Mouse (Mus musculus) cerebellum, adult 9-11 months (tissue): Measurements from ENCODE around the gene F12.

Experiments used
- DNase-seq: peaks from one replicate; pipeline ENCODE4 v3.0.0; 2022

Gene F12

DNA sequence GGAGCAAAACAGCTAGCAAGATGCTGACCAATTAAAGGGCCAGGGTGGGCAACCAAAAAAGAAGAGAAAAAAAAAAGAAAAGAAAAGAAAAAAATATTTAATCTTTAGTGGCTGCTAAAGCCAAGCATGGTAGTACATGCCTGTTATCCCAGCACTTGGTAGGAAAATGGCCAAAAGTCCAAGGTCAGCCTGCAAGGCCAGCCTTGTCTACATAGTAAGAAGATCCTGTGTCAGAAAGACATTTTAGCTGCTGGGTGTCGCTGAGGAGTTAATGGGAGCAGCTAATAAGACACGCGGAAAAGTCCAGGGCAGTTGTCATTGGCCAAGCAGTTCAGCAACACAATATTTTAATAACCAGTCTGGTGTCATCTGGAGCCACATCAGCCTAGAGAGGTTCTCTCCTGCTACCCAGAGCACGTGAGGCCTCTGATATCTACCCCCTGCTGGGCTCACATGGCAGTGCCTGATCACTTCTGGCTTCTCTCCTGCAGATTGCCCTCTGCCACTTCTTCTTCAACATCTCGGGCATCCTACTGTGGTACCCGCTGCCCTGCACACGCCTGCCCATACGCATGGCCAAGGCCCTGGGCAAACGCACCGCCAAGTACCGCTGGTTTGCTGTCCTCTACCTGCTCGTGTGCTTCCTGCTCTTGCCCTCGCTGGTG, 13.8 kb downstream of the F12 start:
- no peak for DNase-seq

DNA sequence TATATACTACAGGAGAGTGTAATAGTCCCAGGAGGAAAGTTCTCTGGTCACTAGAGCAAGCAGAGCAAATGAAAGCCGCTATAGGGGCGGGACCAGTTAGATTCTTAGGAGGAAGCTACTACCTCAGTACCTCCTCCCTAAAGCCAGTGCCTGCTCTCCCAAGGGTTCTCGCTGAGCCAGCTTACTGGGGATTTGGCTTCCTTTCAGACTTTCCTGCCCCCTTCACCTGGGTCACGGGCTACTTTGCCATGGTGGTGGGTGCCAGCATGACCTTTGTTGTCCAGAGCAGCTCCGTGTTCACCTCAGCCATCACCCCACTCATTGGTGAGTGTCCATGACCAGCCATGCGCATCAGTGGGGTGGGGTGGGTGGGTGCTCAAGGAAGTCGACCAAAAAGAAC, 14.8 kb downstream of the F12 start:
- no peak for DNase-seq

DNA sequence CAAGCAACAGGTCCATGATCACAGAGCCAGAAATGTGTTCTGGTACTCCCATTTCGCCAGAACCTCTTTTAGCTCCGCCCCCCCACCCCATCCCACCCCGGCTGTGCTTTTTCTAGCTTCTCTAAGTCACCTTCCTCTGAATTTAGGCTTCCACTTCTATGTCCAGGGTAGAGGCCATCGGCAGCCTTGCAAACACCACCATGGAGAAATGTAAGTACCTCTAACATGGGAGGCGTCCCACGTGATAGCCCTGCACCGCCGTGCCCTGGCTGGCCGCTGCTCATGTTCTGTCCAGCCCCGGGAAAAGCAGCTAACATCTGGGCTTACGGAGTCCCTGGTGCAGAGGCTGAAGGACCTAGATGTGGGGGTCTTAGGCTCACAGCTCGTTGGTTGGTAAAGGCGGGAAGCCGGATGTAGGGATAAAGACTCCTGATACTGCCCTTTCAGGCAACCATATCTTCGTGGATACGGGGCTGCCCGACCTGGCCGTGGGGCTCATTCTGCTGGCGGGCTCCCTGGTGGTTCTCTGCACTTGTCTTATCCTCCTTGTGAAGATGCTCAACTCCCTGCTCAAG, 18.0 kb downstream of the F12 start:
- DNase-seq: no peak

DNA sequence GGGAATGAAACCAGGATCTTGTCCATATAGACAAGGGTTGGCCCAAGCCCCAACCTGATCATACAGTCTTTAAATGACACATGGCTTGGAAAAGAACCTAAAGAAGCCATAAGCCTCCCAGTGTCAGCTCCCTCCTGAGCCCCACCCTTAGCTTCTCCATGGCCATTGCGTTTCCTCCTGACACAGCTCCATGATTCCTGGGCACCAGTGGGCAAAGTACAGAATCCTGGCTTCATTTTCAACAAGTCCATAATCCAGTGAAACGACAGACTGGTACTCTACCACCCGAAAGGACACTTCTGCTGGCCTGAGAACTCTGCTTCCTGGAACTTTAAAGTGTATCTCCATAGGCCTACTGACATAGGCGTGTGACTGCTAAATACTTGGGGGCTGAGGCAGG, 19.3 kb downstream of the F12 start:
- DNase-seq: no peak

DNA sequence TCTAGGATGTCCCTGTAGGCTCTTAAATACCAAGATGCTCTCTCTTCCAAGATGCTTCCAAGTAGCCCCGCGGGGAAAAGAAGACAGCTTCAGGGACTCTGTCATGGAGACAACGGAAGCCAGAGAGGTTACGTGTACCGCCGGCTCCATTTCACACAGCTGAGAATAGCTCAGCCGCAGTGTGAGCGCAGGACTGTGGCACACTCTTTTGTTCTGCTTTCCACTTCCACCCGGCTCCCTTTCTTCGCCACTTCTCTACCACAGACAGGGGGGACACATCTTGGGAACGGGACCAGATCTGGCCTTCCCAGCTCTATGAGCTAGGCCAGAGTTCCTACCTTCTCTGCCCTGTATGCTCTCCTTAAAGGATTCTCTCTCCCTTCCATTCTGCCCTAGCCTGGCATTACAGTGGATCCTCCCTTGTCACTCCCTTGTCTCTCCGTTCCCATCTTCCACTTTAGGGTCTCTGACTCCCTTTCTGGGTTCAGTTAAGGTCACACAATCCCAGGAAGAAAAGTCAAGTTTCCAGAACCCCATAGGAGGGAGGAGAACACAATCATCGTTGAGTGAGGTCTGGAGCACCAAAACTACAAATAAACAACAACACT, 20.7 kb downstream of the F12 start:
- DNase-seq: no peak

DNA sequence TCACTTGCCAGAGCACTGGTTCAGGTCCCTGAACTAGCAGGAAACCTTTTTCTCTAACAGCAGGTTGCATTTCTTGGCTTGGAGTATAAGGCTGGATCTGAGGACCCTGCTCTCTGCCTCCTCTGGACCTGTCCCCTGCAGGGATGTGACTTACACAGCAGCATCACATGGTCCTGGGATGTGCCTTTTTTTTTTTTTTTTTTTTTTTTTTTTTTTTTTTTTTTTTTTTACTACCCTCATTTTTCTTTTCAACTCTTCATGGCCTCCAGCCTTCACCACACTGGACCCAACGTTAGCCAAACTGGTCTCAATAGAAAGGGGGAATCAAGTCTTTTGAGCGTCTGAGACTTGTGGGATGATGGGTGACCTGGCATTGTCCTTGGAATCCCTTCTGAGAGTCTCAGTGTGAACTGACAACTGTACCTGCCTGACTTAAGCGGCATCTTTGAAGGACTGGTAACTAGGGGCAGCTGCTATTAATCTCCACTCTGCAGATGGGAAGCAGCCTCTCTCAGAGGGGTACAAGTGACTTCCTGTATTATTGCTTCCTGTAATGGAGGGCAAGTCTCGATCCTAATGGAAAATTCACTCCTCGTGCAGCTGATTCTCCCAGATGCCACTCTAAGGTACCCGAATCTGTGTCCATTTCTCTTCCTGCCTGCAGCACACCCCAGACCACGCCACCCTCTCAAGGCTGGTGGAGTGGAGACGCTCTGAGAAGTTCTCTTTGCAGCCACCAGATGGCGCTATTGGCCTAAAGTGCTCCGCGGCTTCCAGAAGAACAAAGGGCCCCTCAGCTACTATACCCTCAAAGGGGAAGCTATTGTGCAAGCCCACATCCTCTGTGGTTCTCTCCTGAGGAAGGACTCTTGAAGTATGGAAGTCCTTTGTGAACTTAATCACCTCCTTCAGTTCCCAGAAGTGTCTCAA, 21.5 kb downstream of the F12 start:
- peak; percentile 51 for DNase-seq

DNA sequence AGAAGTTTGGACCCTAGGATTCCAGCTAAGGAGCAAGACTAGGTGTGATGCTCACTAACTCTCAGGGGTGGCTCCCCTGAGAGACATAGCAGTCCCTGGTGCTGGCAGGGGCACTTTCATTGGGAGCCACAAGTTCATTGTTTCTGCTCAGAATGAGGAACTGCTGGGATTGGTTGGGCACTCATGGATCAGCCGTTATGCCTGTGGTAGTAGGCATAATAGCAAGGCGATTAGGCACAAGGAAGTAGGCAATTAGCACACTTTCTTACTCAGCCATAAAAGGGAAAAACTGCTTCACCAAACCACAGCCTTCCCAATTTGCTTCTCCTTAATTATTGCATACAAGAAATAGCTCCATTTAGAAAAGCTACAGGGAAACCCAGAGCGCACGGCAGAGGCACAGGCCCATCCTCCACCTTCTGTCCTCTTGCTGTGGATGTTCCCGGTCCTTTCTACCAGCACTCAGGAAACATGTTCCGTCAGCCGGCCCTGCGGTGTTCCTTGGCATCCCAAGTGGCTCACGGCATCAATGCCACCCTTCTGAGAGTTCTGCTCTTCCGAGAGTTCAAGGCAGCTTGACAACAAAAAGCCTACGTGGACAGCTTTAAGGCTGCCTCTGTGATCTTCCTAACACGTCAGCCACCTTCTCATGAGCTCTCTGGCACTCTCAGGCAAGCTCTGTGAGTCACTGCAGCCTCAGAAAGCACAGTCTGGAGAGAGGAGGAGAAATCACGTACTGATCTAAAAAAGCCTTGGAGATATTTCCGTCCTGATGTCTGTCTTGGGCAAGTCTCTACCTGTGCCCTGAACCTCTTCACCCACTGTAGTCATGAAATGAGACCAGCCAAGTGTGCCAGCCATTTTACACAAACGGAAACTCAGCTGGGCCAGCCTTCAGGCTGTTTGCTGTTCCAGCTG, 22.4 kb downstream of the F12 start:
- no peak for DNase-seq

DNA sequence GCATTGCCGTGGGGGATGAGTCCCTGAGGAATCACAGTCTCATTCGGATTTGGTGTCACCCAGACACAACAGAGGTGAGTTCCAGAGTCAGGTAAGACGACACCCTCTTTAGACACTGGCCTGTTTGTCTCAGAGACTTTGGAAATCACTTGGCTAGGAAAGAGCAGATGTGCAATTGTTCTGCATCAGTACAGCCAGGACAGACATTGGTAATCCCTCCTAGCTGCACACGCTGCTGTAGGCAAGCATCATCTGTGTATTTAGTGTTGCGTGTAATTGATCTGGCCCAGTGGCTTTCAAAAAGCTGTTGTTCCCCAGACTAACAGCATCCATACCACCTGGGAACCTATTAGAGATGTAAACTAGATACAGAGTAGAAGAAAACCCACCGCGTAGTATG, 23.3 kb downstream of the F12 start:
- DNase-seq: no peak

DNA sequence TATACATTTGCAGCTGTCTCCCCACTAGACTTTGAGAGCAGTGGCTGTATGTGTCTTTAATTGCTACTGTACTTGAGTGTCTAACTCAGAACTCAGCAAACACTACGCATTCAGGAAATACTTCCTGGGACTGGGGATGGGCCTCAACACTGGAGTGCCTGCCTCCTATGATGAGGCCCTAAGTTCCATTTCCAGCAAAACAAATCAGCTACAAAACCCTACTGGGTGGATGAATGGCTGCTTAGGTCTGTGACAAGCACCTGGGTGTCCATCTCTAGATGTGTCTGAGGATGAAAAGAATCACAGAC, 26.6 kb downstream of the F12 start:
- no peak for DNase-seq

DNA sequence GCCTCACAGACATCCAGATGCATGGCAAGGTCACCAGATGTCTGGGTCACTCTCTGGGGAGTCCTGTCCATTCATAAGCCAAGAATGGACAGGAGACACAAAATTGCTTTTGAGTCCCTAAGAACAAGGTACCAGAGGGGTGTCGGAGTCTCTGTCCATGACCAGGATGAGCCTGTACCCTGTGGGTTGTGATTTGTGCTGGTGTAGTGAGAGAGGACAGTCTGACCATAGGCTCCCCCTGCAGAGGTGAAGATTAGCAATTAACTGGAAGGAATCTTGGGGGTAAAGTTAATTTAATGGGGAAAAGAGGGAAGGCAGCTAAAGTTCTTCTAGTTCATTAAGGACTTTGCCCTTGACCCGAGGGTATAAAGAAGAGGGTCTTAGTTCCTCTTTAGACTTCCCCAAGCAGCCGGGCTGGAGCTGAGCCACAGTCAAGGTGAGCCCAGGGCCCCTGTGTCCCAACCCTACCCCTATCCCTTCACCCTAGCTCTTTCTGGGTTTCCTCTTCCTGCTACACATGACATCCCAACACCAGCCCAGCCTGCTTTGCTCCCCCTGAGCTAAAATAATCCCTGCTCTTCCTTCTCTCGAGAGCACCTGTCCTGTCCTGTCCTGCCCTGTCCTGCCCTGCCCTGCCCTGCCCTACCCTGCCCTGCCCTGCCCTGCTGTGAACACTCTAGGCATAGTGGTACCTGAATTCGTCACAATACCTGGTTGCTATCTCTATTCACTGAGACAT, 27.1 kb downstream of the F12 start:
- no peak for DNase-seq

DNA sequence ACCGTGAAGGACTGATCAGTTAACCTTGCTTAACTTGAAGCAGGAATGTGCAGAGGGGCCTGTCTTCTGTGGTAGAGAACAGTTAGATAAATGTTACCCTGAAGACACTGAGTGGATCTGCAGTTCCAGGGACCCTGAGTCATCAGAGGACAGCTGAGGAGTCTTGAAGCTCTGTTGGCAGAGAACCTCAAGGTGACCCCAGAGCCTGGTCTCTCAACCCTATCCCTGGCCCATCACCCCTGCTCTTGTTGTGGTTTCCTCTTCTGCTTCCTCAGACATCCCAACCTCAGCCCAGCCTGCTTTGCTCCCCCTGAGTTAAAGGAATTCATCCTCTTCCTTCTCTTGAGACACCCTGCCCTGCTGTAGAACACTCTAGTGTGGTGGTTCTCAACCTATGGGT, 28.5 kb downstream of the F12 start, which contains the start of gene Slc34a1:
TSS of gene Slc34a1 (plus strand) at position 100 of the 400 bp plus-strand sequence.
- DNase-seq: no peak

DNA sequence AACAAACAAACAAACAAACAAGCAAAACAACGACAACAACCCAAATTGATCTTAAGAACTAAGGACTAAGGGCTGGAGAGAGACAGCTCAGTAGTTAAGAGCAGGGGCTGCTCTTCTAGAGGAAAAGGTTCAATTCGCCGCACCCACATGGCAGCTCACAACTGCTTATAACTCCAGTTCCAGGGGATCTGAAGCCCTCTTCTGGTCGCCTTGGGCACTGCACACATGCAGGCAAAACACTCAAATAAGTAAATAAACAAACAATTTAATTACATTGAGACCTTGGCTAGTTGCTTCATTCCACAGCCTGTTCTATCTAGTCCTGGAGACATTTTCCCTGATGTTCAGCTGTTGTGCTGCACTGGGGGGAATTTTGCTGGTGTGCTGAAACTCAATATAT, 33.7 kb downstream of the F12 start:
- DNase-seq: no peak

DNA sequence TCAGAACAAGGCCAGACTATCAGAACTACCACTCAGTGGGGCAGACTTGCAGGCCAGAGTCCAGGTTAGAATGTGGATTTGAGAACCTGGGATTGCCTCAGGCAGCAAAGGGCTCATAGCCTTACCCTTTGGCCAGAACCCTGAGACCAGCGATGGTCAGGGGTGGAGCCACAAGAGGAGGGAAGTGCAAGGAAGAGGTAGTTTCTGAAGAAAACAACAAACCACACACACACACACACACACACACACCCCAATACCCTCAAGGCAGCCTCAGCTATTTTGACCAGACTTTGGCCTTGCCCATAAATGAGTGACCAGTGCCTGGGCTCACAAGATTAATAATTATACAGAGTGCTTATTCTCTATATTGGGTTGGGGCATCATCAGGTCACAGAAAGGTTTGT, 35.0 kb downstream of the F12 start:
- DNase-seq: no peak

DNA sequence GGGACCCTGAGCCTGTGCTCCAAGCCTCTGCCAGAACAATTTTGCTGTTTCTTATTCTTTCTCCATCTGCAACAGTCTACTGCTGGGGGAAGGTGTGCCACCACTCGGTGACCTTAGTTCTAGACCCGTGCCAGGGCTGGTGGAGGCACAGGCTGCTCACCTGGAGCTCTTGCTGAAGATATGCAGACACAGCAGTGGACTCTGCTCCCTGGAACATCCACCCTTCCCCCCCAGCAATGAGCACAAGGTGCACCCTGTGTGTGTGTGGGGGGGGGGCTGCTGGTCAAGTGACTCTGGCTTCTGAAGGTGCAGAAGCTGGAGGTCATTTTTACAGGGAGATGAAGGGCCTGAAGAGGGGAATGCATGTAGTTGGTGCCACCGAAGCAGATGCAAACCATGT, 35.9 kb downstream of the F12 start:
- no peak for DNase-seq

DNA sequence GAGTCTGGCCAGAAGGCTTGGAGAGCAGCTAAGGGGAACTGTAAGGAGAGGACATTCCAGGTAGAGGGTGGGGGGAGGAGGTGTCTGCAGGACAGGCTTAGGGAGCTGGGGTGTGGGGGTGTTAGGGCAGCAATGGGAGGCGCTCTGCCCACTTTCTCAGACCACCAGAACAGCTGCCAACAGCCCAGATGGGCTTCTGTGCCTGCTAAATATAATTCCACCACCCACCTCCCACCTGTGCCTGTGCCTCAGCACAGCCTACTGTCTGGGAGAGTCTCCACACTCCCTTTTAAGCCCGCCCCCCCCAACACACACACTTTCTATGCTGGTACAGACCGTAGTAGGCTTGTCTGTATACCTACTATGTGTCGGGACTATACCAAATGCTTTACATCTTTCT, 44.8 kb downstream of the F12 start:
- no peak for DNase-seq

DNA sequence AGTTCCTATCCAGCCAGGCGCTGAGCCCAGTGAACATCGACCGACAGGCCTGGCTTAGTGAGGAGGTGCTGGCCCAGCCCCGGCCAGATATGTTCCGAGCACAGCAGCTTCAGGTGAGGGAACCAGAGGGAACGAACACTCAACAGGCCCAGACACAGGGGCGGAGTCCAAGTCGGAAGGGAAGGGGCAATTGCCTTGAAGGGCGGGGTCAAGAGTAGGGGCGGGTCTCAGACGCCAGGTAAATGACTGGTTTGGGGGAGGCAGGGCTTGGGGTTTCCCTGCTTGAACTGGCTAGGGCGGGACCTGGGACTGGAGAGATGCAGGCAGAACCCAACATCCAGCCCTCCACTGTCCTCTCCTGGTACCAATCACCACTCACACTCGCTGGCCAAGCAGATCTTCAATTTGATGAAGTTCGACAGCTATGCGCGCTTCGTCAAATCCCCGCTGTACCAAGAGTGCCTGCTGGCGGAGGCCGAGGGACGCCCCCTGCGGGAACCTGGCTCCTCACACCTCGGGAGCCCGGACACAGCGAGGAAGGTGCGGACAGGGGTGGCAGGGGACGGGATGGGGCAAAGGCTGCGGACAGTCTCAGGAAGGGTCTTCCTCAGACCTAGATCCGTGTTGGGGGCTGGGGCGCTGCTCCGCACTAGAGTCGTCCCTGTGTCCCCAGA, 47.5 kb downstream of the F12 start:
- no peak for DNase-seq

DNA sequence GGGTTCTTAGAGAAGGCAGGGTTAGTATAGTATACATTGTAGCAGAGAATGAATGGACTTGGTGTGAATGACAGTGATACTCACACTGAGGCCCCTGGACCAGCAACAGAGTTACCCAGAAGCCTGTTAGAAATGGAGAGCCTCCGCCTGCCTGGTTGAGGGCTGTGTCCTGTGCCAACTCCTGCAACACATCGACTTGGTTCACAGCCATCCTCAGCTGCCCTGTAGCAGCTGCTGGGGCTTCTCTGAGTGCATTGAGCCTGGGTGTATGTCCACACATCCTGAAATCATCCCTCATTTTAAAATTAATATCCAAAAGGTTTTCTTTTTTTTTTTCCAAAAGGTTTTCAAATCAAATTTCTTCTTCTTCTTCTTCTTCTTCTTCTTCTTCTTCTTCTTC, 50.7 kb downstream of the F12 start:
- no peak for DNase-seq

DNA sequence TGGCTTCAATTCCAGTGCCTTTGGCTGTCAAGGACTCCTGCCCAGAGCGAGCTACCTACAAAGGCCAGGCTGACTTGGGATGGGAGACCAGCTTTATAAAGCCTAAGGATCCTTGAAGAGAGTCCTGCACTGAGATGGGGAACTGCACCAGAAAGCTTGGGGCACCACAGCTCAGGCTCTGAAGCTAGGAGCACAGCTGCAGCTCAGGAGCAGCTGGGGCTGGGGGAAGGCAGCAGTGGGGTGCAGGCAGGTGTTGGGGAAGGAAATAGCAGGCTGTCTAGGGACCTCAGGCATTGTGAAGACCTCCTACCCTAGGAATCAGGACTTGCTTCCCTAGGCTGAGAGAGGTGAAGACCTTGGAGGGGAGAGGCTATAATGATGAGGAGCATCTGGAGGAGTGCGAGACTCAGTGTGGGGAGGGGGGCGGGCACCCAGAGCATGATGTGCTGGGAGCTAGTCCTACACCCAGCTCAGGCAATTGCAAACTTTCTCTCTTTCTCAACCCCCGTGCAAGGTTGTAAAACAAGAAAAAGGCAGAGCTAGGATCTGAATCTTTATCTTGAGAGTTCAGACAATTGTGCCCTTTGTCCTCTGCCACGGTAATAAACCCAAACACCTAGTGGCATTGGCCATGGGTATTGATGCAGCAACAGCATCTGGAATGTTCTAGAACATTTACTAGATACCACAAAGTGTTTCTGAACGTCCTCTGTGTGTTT, 52.2 kb downstream of the F12 start:
- no peak for DNase-seq

DNA sequence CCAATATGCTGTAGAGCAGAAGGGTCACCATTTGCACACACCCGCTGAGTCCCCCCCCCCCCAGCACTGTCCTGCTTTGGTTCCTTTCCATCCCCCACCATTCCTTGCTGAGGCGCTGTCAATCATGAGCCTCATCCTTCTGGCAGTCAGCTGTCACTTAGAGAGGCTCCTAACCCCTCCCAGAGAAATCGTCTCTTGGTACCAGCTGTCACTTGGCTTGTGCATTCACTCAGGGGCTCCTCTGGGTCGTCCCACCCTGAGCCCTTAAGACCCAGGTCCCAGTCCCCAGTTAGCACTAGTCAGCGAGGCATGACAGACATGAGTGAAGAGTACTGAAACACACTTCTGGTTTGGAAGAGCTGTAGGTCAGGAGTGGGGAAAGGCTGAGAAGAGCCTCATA, 54.9 kb downstream of the F12 start:
- DNase-seq: no peak

DNA sequence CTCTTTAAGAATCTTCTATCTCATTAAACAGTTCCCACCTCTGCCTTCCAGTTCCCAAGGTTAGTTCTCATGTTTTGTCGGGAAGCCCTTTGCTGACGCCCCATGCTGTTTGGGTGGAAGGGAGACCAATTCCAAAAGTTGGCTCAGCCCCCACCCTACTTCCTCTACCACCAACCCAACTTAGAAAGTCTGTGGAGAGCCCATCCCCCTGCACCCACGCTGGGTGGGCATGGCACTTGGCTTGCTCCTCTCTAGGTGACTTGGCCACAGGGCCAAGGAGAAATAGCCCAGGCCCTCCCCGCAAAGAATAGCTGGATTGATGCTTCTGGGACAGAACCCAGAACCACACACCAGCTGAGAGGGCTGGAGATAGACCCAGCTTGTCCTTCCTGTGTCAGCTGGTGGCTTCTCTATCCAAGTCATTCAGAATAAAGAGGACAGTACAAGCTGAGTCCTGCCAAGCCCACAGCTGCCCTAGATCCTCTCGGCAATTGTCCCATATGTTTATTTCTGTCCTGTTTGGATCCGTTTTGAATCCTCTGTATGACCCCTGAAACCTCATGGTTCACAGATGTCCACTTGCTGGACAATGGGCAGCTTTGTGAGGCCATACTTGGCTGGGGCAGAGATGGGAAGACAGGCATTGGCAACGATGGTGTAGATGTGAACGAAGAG, 55.4 kb downstream of the F12 start:
- DNase-seq: peak; percentile 49
